Mouse (Mus musculus) frontal cortex, postnatal 14 days (tissue): ENCODE results near the gene Ywhah.
A peak's percentile ranks its signal among the peaks of the same experiment; 100 is the strongest.

Experiments
- DNase-seq, 2 experiments: peaks; one replicate each; pipeline ENCODE4 v3.0.0; 2022; ENCODE audit warnings: low spot score in 2 of 2

Ywhah gene

DNA sequence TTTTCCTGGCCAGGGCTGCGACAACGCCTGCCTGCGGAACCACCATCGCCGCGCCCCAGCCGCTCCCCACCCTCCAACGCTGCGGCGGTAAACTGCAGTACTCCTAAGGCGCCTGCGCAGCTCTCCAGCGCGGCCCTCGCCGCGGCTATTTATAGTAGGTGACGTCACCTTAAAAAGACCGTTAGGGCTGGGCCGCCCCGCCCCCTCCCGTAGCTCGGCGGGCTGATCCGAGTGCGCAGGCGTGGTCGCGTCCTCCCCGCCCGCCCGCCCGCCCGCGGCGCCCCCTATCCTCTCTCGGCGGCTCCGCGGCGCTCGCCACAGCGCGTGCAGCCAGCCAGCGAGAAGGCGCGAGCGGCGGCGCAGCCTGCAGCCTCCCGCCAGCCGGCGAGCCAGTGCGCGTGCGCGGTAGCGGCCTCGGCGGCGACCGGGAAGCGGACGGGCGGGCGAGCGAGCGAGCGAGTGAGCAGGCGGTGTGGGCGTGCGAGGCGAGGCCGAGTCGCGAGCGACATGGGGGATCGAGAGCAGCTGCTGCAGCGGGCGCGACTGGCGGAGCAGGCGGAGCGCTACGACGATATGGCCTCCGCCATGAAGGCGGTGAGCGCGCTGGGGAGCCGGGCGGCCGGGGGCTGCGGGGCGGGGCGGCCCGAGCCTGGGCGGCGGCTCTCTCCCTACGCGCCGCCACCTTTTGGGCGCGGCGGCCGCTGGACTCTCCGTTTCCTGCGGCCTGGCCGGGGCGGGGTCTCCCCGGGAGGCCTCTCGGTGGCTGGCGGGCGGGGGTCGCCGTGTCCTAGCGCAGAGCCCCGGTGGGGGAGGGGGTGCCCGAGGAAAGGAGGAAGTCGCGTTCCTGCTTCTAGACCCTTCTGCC lies at the start of gene Ywhah:
Ywhah (plus strand) TSS at position 256 of the 865 bp plus-strand sequence.
- peak; percentile 95 to 97 for DNase-seq

DNA sequence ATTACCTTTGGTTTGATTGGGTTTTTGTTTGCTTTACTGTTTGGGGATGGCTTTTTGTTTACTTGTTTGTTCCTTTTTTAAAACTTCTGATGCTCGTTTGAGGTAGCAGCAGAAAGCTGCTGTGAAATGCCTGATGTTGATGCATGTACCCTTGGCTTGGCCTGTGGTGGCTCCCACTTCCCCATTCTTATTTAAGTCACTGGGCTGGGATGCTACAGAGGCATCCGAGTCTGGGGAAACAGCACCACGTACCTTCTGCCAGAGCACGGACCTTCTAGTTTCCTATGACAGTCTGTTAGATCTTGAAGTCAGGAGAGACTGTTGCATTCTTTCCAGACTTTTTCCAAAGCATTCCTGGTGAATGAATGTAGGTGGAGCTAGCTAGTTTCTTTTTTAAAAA lies 42.1 kb upstream of the Ywhah start:
- no peak for DNase-seq

- DNase-seq = no peak
Observed at GRCm38 (mm10) chr5:32977179-32977578, 41.4 kb upstream of the Ywhah start.

GRCm38 (mm10) chr5:32985379-32985778 lies 33.2 kb upstream of the Ywhah start:
- DNase-seq = no peak

DNA sequence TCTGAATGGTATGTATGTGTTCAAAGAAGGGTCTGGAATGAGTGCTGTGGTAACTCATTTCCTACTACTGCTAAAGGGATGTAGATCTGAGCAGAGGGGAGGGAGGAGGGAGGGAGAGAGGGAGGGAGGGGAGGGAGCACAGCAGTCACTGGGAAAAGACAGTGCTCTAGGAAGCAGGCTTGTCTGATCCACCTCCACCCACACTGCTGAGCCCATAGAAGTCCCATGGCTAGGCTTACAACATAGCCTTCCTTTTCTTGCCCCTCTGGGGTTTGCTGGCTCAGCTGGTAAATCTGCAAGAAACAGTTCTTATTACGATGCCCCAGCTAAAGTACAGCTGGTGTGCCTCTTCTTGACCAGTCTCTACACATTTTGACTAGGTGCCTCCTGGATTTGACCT lies 30.7 kb upstream of the Ywhah start:
- no peak for DNase-seq

GRCm38 (mm10) chr5:32989959-32990640 lies 28.5 kb upstream of the Ywhah start:
- no peak for DNase-seq

GRCm38 (mm10) chr5:32991152-32991551 lies 27.5 kb upstream of the Ywhah start:
- peak in 1 of 2 experiments; percentile 42 for DNase-seq

- DNase-seq = no peak
Observed at GRCm38 (mm10) chr5:32994471-32994870, 24.1 kb upstream of the Ywhah start.

GRCm38 (mm10) chr5:32995756-32996155 lies 22.9 kb upstream of the Ywhah start:
- no peak for DNase-seq

DNA sequence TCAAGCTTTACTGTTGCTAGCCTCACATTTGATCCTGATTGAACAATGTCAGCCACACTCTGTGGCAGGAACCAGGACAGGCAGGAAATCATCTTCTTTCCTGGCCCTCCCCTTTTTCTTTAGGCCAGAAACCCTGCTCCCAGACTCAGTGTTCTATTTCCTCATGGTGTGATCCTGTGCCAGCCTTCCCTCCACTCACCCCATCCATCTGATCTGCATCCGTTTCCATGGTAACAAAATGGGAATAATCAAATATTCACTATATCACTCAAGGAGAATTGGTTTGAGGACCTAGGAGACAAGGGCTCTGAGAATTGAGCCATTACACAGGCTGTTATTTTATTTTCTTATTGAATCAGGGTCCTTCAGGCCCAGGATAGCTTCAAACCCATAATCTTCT lies 22.1 kb upstream of the Ywhah start:
- no peak for DNase-seq

- DNase-seq = no peak
Observed at GRCm38 (mm10) chr5:32997686-32998085, 20.9 kb upstream of the Ywhah start.

- no peak for DNase-seq
Observed at GRCm38 (mm10) chr5:32998783-32999182, 19.8 kb upstream of the Ywhah start.

DNA sequence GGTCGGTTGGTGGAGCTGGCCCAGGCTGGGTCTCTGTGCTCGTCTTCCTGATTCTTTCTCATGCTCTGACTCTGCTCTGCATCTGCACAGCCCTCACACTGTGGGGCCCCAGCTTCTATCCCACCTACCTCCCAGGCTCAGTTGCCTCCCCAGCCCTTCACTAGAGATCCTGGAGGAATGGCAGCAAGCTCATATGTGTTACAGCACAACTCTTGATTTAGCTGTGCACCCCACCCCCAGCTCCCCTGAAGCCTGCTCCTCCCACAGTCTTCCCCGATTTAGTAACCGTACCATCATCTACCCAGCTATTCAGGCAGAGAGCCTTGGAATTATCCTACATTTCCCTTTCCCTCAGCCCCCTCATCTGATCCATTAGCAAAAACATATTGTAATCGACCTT lies 17.5 kb upstream of the Ywhah start:
- DNase-seq = peak; percentile 62 to 76

GRCm38 (mm10) chr5:33002781-33003180 lies 15.8 kb upstream of the Ywhah start:
- no peak for DNase-seq

- no peak for DNase-seq
Observed at GRCm38 (mm10) chr5:33003500-33003899, 15.1 kb upstream of the Ywhah start.

DNA sequence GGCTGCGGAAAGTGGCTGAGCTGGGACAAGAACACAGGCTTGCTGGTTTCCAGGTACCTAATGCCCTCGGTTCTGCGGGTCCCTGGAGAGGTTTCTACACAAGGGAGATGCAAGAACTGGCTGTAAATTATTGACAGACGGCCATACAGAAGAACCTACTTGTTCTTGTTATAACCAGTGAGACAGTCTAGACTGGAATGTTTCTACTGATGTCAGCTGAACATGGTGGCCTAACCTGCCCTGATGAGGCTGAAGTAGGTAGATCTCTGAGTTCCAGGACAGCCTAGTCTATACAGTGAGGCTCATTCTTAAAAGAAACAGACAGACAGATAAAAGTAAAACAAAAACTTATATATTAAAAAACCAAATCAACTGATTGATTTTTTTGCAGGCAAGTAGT lies 14.5 kb upstream of the Ywhah start:
- DNase-seq = no peak

- DNase-seq = no peak
Observed at GRCm38 (mm10) chr5:33005442-33006145, 13.0 kb upstream of the Ywhah start.

- peak; percentile 66 to 85 for DNase-seq
Observed at GRCm38 (mm10) chr5:33006670-33007069, 11.9 kb upstream of the Ywhah start.

GRCm38 (mm10) chr5:33007371-33007770 lies 11.2 kb upstream of the Ywhah start:
- no peak for DNase-seq

DNA sequence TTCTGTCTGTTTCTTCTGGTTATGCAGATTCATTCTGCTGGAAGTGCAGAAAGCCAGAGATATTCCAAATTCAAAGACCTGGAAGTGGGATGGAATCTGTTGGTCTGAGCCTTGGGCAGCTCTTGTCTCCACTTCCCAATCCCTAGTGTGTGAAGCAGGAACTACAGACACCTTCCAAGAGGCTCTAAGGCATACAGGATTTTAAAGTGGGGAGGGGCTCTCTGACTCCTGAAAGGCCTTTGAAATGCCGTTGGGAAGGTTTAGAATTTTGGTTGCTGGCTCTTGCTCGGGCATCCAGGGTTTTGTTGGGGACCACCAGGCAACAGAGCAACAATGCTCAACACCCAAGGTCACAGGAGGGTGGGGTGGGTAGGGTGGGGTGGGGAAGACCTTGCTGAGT lies 9.3 kb upstream of the Ywhah start:
- DNase-seq = no peak

GRCm38 (mm10) chr5:33009818-33010812 lies 8.5 kb upstream of the Ywhah start:
- no peak for DNase-seq
